Mouse (Mus musculus): ENCODE data around the gene Crhr1. TPM values are rescaled to one million over a fixed set of nuclear protein-coding genes. Genes with fewer than 3 reads are reported as not detected.
A peak's percentile ranks its signal among the peaks of the same experiment; 100 is the strongest.
"Not testable (repeated sequence)": the region's sequence is repeated elsewhere in the genome, so short reads cannot be mapped to it uniquely, and the experiment has no call there.

The Crhr1 gene
- polyA plus RNA-seq, 1 experiment from 2014 or later, result not detected

- H3K9me3 ChIP-seq (ENCODE audit: low read depth, low read length), result no peaks in the 10 kb centered on the region
- H3K4me2 ChIP-seq, result no peak overlapping the region
- no peak for TF ChIP-seq CTCF (IDR thresholded peaks at IDR 0.05; ENCODE audit: low read depth)
- no peaks in the 10 kb centered on the region for H3K27me3 ChIP-seq (ENCODE audit: insufficient read depth, low read length)
- no peaks in the 10 kb centered on the region for H3K4me1 ChIP-seq (ENCODE audit: insufficient read depth)
- no peak overlapping the region for H3K9ac ChIP-seq
- no peaks in the 10 kb centered on the region for H3K36me3 ChIP-seq (ENCODE audit: insufficient read depth)
- WGBS, result 75% methylated on average over 2 of the region's 2 CpGs
- no peak for DNase-seq
- no peak overlapping the region for H3K27ac ChIP-seq (ENCODE audit: low read depth)
- ATAC-seq (ENCODE audit: insufficient read depth), result no peak
- no peak overlapping the region for H3K4me3 ChIP-seq (ENCODE audit: low read depth, low read length)
These were observed 57.4 kb downstream of the Crhr1 start for GRCm38 (mm10) chr11:104190008-104190407.

GRCm38 (mm10) chr11:104195382-104195781 is 62.7 kb downstream of the Crhr1 start:
- H3K4me1 ChIP-seq (ENCODE audit: insufficient read depth), result no peaks in the 10 kb centered on the region
- 64% methylated on average over 11 of the region's 11 CpGs for WGBS
- H3K9ac ChIP-seq, result no peak overlapping the region
- no peak overlapping the region for H3K4me3 ChIP-seq (ENCODE audit: low read depth, low read length)
- H3K36me3 ChIP-seq (ENCODE audit: insufficient read depth), result no peaks in the 10 kb centered on the region
- H3K27ac ChIP-seq (ENCODE audit: low read depth), result no peak overlapping the region
- DNase-seq (no peak), ATAC-seq (ENCODE audit: insufficient read depth) (no peak)
- no peak overlapping the region for H3K4me2 ChIP-seq
- no peaks in the 10 kb centered on the region for H3K9me3 ChIP-seq (ENCODE audit: low read depth, low read length)
- no peaks in the 10 kb centered on the region for H3K27me3 ChIP-seq (ENCODE audit: insufficient read depth, low read length)
- no peak for TF ChIP-seq CTCF (IDR thresholded peaks at IDR 0.05; ENCODE audit: low read depth)

GRCm38 (mm10) chr11:104195791-104196190 is 63.1 kb downstream of the Crhr1 start:
- H3K27ac ChIP-seq (ENCODE audit: low read depth), result no peak overlapping the region
- H3K9me3 ChIP-seq (ENCODE audit: low read depth, low read length), result no peaks in the 10 kb centered on the region
- no peaks in the 10 kb centered on the region for H3K27me3 ChIP-seq (ENCODE audit: insufficient read depth, low read length)
- DNase-seq (peak; percentile 93), ATAC-seq (ENCODE audit: insufficient read depth) (peak; percentile 17; the same call in 1 of the 2 replicates)
- peak; percentile 95 for TF ChIP-seq CTCF (IDR thresholded peaks at IDR 0.05; ENCODE audit: low read depth)
- 8% methylated on average over 9 of the region's 9 CpGs for WGBS
- H3K4me1 ChIP-seq (ENCODE audit: insufficient read depth), result no peaks in the 10 kb centered on the region
- no peak overlapping the region for H3K4me3 ChIP-seq (ENCODE audit: low read depth, low read length)
- H3K9ac ChIP-seq, result no peak overlapping the region
- no peaks in the 10 kb centered on the region for H3K36me3 ChIP-seq (ENCODE audit: insufficient read depth)
- H3K4me2 ChIP-seq, result no peak overlapping the region

- no peak overlapping the region for H3K4me2 ChIP-seq
- H3K4me1 ChIP-seq (ENCODE audit: insufficient read depth), result no peaks in the 10 kb centered on the region
- no peaks in the 10 kb centered on the region for H3K27me3 ChIP-seq (ENCODE audit: insufficient read depth, low read length)
- WGBS, result 4% methylated on average over 10 of the region's 10 CpGs
- DNase-seq (peak; percentile 84), ATAC-seq (ENCODE audit: insufficient read depth) (no peak)
- H3K9me3 ChIP-seq (ENCODE audit: low read depth, low read length), result no peaks in the 10 kb centered on the region
- H3K27ac ChIP-seq (ENCODE audit: low read depth), result no peak overlapping the region
- no peak overlapping the region for H3K9ac ChIP-seq
- no peak overlapping the region for H3K4me3 ChIP-seq (ENCODE audit: low read depth, low read length)
- no peak for TF ChIP-seq CTCF (IDR thresholded peaks at IDR 0.05; ENCODE audit: low read depth)
- no peaks in the 10 kb centered on the region for H3K36me3 ChIP-seq (ENCODE audit: insufficient read depth)
These were observed 65.2 kb downstream of the Crhr1 start for GRCm38 (mm10) chr11:104197861-104198260.

- DNase-seq (no peak), ATAC-seq (ENCODE audit: insufficient read depth) (no peak)
- Histone ChIP-seq H3K27ac (ENCODE audit: low read depth) (no peak overlapping the region), H3K9me3 (ENCODE audit: low read depth, low read length) (no peaks in the 10 kb centered on the region), H3K4me1 (ENCODE audit: insufficient read depth) (no peaks in the 10 kb centered on the region), H3K36me3 (ENCODE audit: insufficient read depth) (no peaks in the 10 kb centered on the region), H3K27me3 (ENCODE audit: insufficient read depth, low read length) (no peaks in the 10 kb centered on the region), H3K4me3 (ENCODE audit: low read depth, low read length) (no peak overlapping the region), H3K4me2 (no peak overlapping the region), H3K9ac (no peak overlapping the region)
- WGBS, result 68% methylated on average over 3 of the region's 3 CpGs
- no peak for TF ChIP-seq CTCF (IDR thresholded peaks at IDR 0.05; ENCODE audit: low read depth)
These were observed 70.6 kb downstream of the Crhr1 start for GRCm38 (mm10) chr11:104203271-104203670.

DNA sequence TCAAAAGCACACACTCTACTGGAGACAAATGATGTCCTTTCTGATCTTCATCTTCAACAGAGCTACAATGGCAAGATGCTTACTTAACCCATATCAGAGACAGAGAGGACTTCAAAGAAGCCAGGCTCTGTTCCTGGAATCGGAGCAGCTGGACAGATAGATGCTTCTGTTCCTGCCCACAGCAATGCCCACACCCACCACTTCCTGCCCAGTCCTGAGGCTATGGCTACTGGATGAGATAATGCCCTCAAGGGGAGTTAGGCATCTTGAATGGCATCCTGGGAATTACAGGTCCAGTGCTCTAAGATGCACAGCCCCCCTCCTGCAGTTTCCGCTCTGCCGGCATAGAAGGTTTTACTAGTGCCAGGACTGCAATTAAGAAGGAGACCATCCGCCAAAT is 73.9 kb downstream of the Crhr1 start:
- no peak overlapping the region for H3K27ac ChIP-seq (ENCODE audit: low read depth)
- H3K27me3 ChIP-seq (ENCODE audit: insufficient read depth, low read length), result no peaks in the 10 kb centered on the region
- no peak for DNase-seq
- H3K9ac ChIP-seq, result no peak overlapping the region
- no peak for ATAC-seq (ENCODE audit: insufficient read depth)
- no peaks in the 10 kb centered on the region for H3K36me3 ChIP-seq (ENCODE audit: insufficient read depth)
- H3K4me3 ChIP-seq (ENCODE audit: low read depth, low read length), result no peak overlapping the region
- WGBS, result 75% methylated on average over 4 of the region's 4 CpGs
- H3K4me1 ChIP-seq (ENCODE audit: insufficient read depth), result no peaks in the 10 kb centered on the region
- no peak for TF ChIP-seq CTCF (IDR thresholded peaks at IDR 0.05; ENCODE audit: low read depth)
- no peaks in the 10 kb centered on the region for H3K9me3 ChIP-seq (ENCODE audit: low read depth, low read length)
- no peak overlapping the region for H3K4me2 ChIP-seq

DNA sequence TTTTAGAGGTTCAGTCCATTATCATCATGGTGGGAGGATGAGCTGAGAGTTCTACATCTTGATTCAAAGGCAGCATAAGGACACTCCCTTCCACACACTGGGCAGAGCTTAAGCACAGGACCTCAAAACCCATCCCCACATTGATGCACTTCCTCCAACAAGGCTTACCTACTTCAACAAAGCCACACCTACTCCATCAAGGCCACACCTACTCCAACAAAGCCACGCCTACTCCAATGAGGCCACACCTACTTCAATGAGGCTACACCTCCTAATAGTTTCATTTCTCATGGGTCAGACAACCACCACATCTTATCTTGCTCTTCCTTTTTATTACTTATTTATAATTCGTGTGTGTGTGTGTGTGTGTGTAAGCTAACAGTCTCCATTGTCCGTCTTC is 76.4 kb downstream of the Crhr1 start:
- H3K9ac ChIP-seq, result no peak overlapping the region
- DNase-seq, result no peak
- no peak for TF ChIP-seq CTCF (IDR thresholded peaks at IDR 0.05; ENCODE audit: low read depth)
- no peaks in the 10 kb centered on the region for H3K36me3 ChIP-seq (ENCODE audit: insufficient read depth)
- H3K27ac ChIP-seq (ENCODE audit: low read depth), result no peak overlapping the region
- H3K27me3 ChIP-seq (ENCODE audit: insufficient read depth, low read length), result no peaks in the 10 kb centered on the region
- no peaks in the 10 kb centered on the region for H3K4me1 ChIP-seq (ENCODE audit: insufficient read depth)
- H3K9me3 ChIP-seq (ENCODE audit: low read depth, low read length), result no peaks in the 10 kb centered on the region
- ATAC-seq (ENCODE audit: insufficient read depth), result no peak
- no peak overlapping the region for H3K4me3 ChIP-seq (ENCODE audit: low read depth, low read length)
- 58% methylated on average over 3 of the region's 3 CpGs for WGBS
- H3K4me2 ChIP-seq, result no peak overlapping the region

- Histone ChIP-seq H3K27ac (ENCODE audit: low read depth) (no peak overlapping the region), H3K4me2 (no peak overlapping the region), H3K9me3 (ENCODE audit: low read depth, low read length) (no peaks in the 10 kb centered on the region), H3K36me3 (ENCODE audit: insufficient read depth) (no peaks in the 10 kb centered on the region), H3K4me3 (ENCODE audit: low read depth, low read length) (no peak overlapping the region), H3K4me1 (ENCODE audit: insufficient read depth) (no peaks in the 10 kb centered on the region), H3K9ac (no peak overlapping the region), H3K27me3 (ENCODE audit: insufficient read depth, low read length) (no peaks in the 10 kb centered on the region)
- no peak for ATAC-seq (ENCODE audit: insufficient read depth)
- no peak for DNase-seq
- no peak for TF ChIP-seq CTCF (IDR thresholded peaks at IDR 0.05; ENCODE audit: low read depth)
- WGBS, result 81% methylated on average over 6 of the region's 6 CpGs
These were observed 78.6 kb downstream of the Crhr1 start for GRCm38 (mm10) chr11:104211251-104211650.

GRCm38 (mm10) chr11:104214128-104214527 is 81.5 kb downstream of the Crhr1 start:
- H3K9ac ChIP-seq; H3K4me2 ChIP-seq; H3K4me3 ChIP-seq (ENCODE audit: low read depth, low read length); H3K36me3 ChIP-seq (ENCODE audit: insufficient read depth); H3K9me3 ChIP-seq (ENCODE audit: low read depth, low read length); DNase-seq; H3K27ac ChIP-seq (ENCODE audit: low read depth); ATAC-seq (ENCODE audit: insufficient read depth); H3K4me1 ChIP-seq (ENCODE audit: insufficient read depth); H3K27me3 ChIP-seq (ENCODE audit: insufficient read depth, low read length): not testable (repeated sequence)
- WGBS, result 91% methylated on average over 5 of the region's 5 CpGs

All from lung, embryonic 14.5 days (tissue).